Mouse (Mus musculus) cerebellum, postnatal 14 days (tissue): ENCODE data around the gene Enox1.
A peak's percentile ranks its signal among the peaks of the same experiment; 100 is the strongest.

Source experiments
- DNase-seq, 2 experiments: peaks; one replicate each; pipeline ENCODE4 v3.0.0; 2021; ENCODE audit warnings: mixed read lengths in 2 of 2

Gene Enox1

GRCm38 (mm10) chr14:77707279-77707678 lies 550.7 kb downstream of the Enox1 start:
- no peak for DNase-seq

GRCm38 (mm10) chr14:77708354-77709150 lies 552.0 kb downstream of the Enox1 start:
- DNase-seq, result peak; percentile 52 to 65

GRCm38 (mm10) chr14:77714931-77715535 lies 558.5 kb downstream of the Enox1 start:
- DNase-seq, result peak; percentile 32 to 69

- no peak for DNase-seq
Measured at GRCm38 (mm10) chr14:77716981-77717380, 560.4 kb downstream of the Enox1 start.

GRCm38 (mm10) chr14:77718814-77719213 lies 562.3 kb downstream of the Enox1 start:
- peak in 1 of 2 experiments; percentile 49 for DNase-seq

GRCm38 (mm10) chr14:77738056-77738455 lies 581.5 kb downstream of the Enox1 start:
- DNase-seq, result peak; percentile 43 to 60

- peak; percentile 43 to 58 for DNase-seq
Measured at GRCm38 (mm10) chr14:77738751-77739365, 582.3 kb downstream of the Enox1 start.

- peak; percentile 46 to 51 for DNase-seq
Measured at GRCm38 (mm10) chr14:77739376-77739775, 582.8 kb downstream of the Enox1 start.

- no peak for DNase-seq
Measured at GRCm38 (mm10) chr14:77744638-77745240, 588.2 kb downstream of the Enox1 start.

- DNase-seq, result no peak
Measured at GRCm38 (mm10) chr14:77748920-77749319, 592.4 kb downstream of the Enox1 start.
